Mouse (Mus musculus): ENCODE data around the gene Slc1a7. TPM values are rescaled to one million over a fixed set of nuclear protein-coding genes. Genes with fewer than 3 reads are reported as not detected.
A peak's percentile ranks its signal among the peaks of the same experiment; 100 is the strongest.

The Slc1a7 gene
- polyA plus RNA-seq, 1 experiment from 2014 or later: 0.05 TPM

- H3K9ac ChIP-seq: no peak overlapping the region
- peaks cover 14% of the 10 kb centered on the region for H3K27me3 ChIP-seq
- no peak overlapping the region for H3K27ac ChIP-seq (replicated peaks)
- H3K4me3 ChIP-seq: no peak overlapping the region
- no peak overlapping the region for H3K4me2 ChIP-seq
- peaks cover 3% of the 10 kb centered on the region; the same call in 1 of the 2 replicates for H3K4me1 ChIP-seq (replicated peaks)
- no peaks in the 10 kb centered on the region for H3K9me3 ChIP-seq
- WGBS: 71% methylated on average over 8 of the region's 8 CpGs
- H3K36me3 ChIP-seq: no peaks in the 10 kb centered on the region
- no peak for ATAC-seq (ENCODE audit: low FRiP score, low read depth)
Measured at GRCm38 (mm10) chr4:108037027-108037426, 68.9 kb downstream of the Slc1a7 start.

- H3K9ac ChIP-seq: no peak overlapping the region
- 70% methylated on average over 19 of the region's 19 CpGs for WGBS
- H3K27me3 ChIP-seq: no peaks in the 10 kb centered on the region
- H3K9me3 ChIP-seq: no peaks in the 10 kb centered on the region
- no peak overlapping the region for H3K4me2 ChIP-seq
- H3K4me1 ChIP-seq (replicated peaks): no peaks in the 10 kb centered on the region
- peaks cover 29% of the 10 kb centered on the region for H3K36me3 ChIP-seq
- no peak overlapping the region for H3K27ac ChIP-seq (replicated peaks)
- ATAC-seq (ENCODE audit: low FRiP score, low read depth): no peak
- no peak overlapping the region for H3K4me3 ChIP-seq
Measured at GRCm38 (mm10) chr4:108045136-108046107, 77.3 kb downstream of the Slc1a7 start.

- 85% methylated on average over 8 of the region's 8 CpGs for WGBS
- ATAC-seq (ENCODE audit: low FRiP score, low read depth): no peak
- Histone ChIP-seq H3K9me3 (no peaks in the 10 kb centered on the region), H3K36me3 (peaks cover 34% of the 10 kb centered on the region), H3K4me1 (replicated peaks) (no peaks in the 10 kb centered on the region), H3K27me3 (no peaks in the 10 kb centered on the region), H3K9ac (no peak overlapping the region), H3K4me3 (no peak overlapping the region), H3K27ac (replicated peaks) (no peak overlapping the region), H3K4me2 (no peak overlapping the region)
Measured at GRCm38 (mm10) chr4:108046136-108046535, 78.0 kb downstream of the Slc1a7 start.

DNA sequence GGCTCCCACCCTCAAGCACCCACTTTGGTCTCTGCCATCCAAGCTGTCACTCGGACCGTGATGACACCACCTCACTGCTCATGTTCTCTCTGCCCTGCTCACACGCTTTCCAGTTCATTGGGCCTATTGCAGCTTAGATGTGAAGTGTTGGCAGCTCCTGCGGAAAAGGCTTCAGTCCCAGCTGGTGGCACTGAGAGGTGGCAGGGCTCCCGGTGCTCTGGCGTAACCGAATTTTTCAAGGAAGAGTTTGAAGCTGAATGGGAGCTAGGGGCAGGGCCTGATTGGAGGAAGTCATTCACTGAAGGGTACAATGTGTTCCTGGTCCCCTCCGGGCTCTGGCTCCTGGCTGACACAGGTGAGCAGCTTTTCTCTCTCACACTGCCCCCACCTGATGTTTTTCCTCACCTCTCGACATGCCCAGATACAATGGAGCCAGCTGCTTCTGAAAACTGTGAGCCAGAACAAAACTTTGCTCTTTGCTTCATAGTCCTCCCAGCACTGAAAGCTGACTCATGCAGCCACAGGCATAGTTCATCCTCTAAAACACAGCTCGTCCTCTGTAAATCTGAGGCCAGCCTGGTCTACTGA is 83.6 kb downstream of the Slc1a7 start:
- Histone ChIP-seq H3K4me1 (replicated peaks) (no peaks in the 10 kb centered on the region), H3K36me3 (peaks cover 45% of the 10 kb centered on the region), H3K9ac (no peak overlapping the region), H3K27ac (replicated peaks) (0 out of 2 replicates have a peak overlapping the region, but pooled peaks have one; percentile 32), H3K9me3 (no peaks in the 10 kb centered on the region), H3K4me3 (no peak overlapping the region), H3K4me2 (no peak overlapping the region), H3K27me3 (no peaks in the 10 kb centered on the region)
- ATAC-seq (ENCODE audit: low FRiP score, low read depth): peak; percentile 69; the same call in 1 of the 2 replicates
- WGBS: 75% methylated on average over 10 of the region's 10 CpGs

DNA sequence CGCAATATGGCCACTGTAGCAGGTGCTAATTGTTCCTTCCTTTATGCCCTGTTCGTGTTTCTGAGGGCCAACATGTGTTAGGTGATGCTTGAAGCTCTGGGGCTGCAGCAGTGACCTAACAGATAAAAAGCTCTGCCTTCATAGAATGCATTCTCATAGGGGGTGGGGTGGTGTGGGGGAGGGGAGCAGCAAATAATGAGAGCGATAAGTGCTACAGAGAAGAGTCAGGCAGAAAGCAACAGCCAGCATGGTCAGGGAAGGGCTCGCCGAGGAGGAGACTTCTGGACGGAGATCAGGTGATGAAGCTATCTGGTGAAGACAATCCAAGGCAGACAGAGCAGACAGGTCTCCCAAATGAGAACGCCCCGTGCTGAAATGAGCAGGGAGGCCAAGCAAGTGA is 84.5 kb downstream of the Slc1a7 start:
- Histone ChIP-seq H3K27ac (replicated peaks) (no peak overlapping the region), H3K9me3 (no peaks in the 10 kb centered on the region), H3K36me3 (peaks cover 39% of the 10 kb centered on the region), H3K9ac (no peak overlapping the region), H3K4me1 (replicated peaks) (no peaks in the 10 kb centered on the region), H3K27me3 (no peaks in the 10 kb centered on the region), H3K4me3 (no peak overlapping the region), H3K4me2 (no peak overlapping the region)
- no peak for ATAC-seq (ENCODE audit: low FRiP score, low read depth)
- WGBS: 93% methylated on average over 8 of the region's 8 CpGs

DNA sequence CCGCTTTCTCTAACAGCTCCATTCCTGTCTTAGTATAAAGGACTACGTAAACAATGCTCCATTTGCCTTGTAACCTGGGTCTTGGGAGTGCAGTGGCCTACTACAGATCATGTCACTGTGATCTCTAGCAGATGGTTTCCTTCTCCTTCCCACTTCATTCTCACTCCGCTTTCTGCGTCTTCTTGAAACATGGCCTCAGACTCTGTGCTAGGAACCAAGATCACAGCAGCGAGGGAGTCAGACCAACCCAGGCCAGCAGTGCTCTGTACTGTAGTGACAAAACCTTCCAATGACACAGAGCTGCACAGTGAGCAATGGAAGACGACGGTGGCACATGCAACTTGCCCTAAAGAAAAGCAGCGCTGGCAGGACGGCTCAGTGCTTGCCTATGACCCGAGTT is 87.7 kb downstream of the Slc1a7 start:
- no peak overlapping the region for H3K4me2 ChIP-seq
- H3K4me3 ChIP-seq: no peak overlapping the region
- WGBS: 94% methylated on average over 10 of the region's 10 CpGs
- no peak overlapping the region for H3K27ac ChIP-seq (replicated peaks)
- no peak overlapping the region for H3K9ac ChIP-seq
- no peaks in the 10 kb centered on the region for H3K9me3 ChIP-seq
- ATAC-seq (ENCODE audit: low FRiP score, low read depth): no peak
- peaks cover 31% of the 10 kb centered on the region for H3K36me3 ChIP-seq
- no peaks in the 10 kb centered on the region for H3K4me1 ChIP-seq (replicated peaks)
- no peaks in the 10 kb centered on the region for H3K27me3 ChIP-seq

- Histone ChIP-seq H3K9ac (no peak overlapping the region), H3K4me2 (no peak overlapping the region), H3K27ac (replicated peaks) (no peak overlapping the region), H3K27me3 (no peaks in the 10 kb centered on the region), H3K36me3 (peaks cover 31% of the 10 kb centered on the region), H3K4me1 (replicated peaks) (no peaks in the 10 kb centered on the region), H3K4me3 (no peak overlapping the region), H3K9me3 (no peaks in the 10 kb centered on the region)
- ATAC-seq (ENCODE audit: low FRiP score, low read depth): no peak
- WGBS: 93% methylated on average over 2 of the region's 2 CpGs
Measured at GRCm38 (mm10) chr4:108057247-108057646, 89.1 kb downstream of the Slc1a7 start.

DNA sequence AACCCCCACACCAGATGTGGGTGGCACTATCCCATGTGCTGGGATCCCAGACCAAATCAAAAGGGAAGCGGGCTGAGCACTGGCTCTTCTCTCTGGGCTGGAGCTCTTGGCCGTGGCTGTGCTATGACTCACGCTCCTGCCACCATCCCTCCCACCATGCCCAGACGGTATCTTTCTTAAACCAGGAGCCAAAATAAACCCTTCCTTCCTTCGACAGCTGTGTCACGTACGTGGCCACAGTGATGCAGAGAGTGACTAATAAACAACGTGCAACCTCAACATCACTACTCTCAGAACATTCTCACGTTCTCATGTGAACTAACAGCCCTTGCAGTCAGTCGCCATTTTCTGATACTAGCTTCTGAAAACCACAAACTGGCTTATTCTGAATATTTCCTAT is 90.0 kb downstream of the Slc1a7 start:
- H3K9me3 ChIP-seq: no peaks in the 10 kb centered on the region
- H3K4me1 ChIP-seq (replicated peaks): no peaks in the 10 kb centered on the region
- no peak overlapping the region for H3K4me2 ChIP-seq
- H3K36me3 ChIP-seq: peaks cover 30% of the 10 kb centered on the region
- H3K27me3 ChIP-seq: no peaks in the 10 kb centered on the region
- ATAC-seq (ENCODE audit: low FRiP score, low read depth): no peak
- WGBS: 92% methylated on average over 10 of the region's 10 CpGs
- no peak overlapping the region for H3K9ac ChIP-seq
- no peak overlapping the region for H3K4me3 ChIP-seq
- no peak overlapping the region for H3K27ac ChIP-seq (replicated peaks)

DNA sequence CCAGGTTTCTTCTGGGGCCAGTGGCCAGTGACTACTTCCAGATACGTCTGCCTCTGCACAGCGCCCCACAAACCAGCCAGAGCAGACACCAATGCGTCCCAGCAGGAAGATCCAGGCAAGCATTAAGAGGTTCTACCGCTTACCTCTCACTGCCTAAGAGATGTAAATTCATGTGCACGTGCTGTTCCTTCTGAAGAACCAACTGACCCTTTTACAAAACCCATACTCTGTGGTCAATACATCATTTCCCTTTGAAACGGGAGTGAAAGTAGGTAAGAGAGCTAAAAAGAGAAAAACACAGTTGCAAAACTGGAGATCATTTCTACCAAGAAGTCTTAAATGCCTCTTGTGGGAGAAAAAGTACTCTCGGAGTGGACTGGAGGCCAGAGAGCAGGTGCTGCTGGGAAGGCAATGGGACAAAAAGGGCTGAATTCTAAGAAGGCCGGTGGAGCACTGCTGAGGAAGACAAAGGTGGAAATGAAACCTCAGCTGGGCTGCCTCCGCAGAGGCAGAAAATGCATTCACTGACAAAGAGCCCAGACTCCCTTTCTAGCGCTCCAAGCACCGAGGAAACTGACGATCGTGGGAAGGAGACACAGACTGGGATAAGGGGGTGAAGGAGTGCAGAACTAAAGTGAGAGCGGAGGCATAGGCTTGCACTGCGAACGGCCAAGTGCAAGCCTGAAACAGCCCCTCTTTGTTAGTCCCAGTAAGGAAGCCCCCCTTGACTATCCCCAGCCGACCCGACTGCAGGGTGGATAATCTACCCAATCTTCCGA is 91.7 kb downstream of the Slc1a7 start:
- no peaks in the 10 kb centered on the region for H3K9me3 ChIP-seq

DNA sequence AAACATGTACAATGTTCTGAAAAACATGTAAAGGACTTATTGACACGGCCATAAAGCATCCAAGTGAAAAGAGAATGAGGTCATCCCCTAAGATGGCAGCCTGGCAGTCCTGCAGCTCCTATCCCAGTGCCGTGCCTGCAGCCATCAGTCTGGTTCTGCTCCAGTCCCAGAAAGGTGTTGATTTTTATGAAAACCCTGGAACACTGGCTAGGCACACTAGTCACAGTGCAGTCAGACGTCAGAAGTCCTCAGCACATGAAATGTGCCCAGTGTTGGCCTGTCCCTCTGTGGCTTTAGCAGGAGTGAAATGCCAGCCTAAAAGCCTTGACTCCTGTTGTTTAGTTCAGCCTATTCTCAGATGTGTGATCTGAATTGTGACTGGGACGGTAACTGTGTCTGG is 92.6 kb downstream of the Slc1a7 start:
- Histone ChIP-seq H3K9me3 (no peaks in the 10 kb centered on the region), H3K27me3 (no peaks in the 10 kb centered on the region), H3K4me3 (no peak overlapping the region), H3K4me1 (replicated peaks) (no peaks in the 10 kb centered on the region), H3K27ac (replicated peaks) (no peak overlapping the region), H3K9ac (0 out of 2 replicates have a peak overlapping the region, but pooled peaks have one; percentile 10), H3K4me2 (no peak overlapping the region), H3K36me3 (peaks cover 36% of the 10 kb centered on the region)
- no peak for ATAC-seq (ENCODE audit: low FRiP score, low read depth)
- 71% methylated on average over 4 of the region's 4 CpGs for WGBS

More for the DNA sequence above, 91.7 kb downstream of the Slc1a7 start:
- WGBS: 35% methylated on average over 19 of the region's 19 CpGs
- no peak overlapping the region for H3K9ac ChIP-seq
- no peaks in the 10 kb centered on the region for H3K4me1 ChIP-seq (replicated peaks)
- H3K4me3 ChIP-seq: no peak overlapping the region
- no peak for ATAC-seq (ENCODE audit: low FRiP score, low read depth)
- H3K27me3 ChIP-seq: no peaks in the 10 kb centered on the region
- H3K27ac ChIP-seq (replicated peaks): peak overlapping the region; percentile 34; the same call in 1 of the 2 replicates
- H3K36me3 ChIP-seq: peaks cover 31% of the 10 kb centered on the region
- peak overlapping the region; percentile 28; the same call in 1 of the 2 replicates for H3K4me2 ChIP-seq

GRCm38 (mm10) chr4:108062524-108062923 is 94.4 kb downstream of the Slc1a7 start:
- no peaks in the 10 kb centered on the region for H3K27me3 ChIP-seq
- WGBS: 96% methylated on average over 5 of the region's 5 CpGs
- no peak for ATAC-seq (ENCODE audit: low FRiP score, low read depth)
- peaks cover 39% of the 10 kb centered on the region for H3K36me3 ChIP-seq
- no peak overlapping the region for H3K9ac ChIP-seq
- H3K9me3 ChIP-seq: no peaks in the 10 kb centered on the region
- no peak overlapping the region for H3K4me2 ChIP-seq
- no peak overlapping the region for H3K4me3 ChIP-seq
- no peaks in the 10 kb centered on the region for H3K4me1 ChIP-seq (replicated peaks)
- H3K27ac ChIP-seq (replicated peaks): no peak overlapping the region
